Mouse (Mus musculus) lung, postnatal 0 days (tissue): ENCODE results near the gene Dtx1. TPM values are rescaled to one million over a fixed set of nuclear protein-coding genes. Genes with fewer than 3 reads are reported as not detected.

Source experiments
- ATAC-seq: fragments of 200-750 bp; cut with Nextera tagmentation; 2 replicates; pipeline ENCODE4 v1.8.0; 2017; ENCODE audit warnings: moderate library complexity
- DNase-seq: peaks from one replicate; pipeline ENCODE4 v3.0.0-alpha.2; 2016; ENCODE audit warnings: low spot score
- H3K27ac ChIP-seq: fragments of 300-500 bp; sonication (generic); 2 replicates; pipeline ENCODE4 v1.5.1; 2014; ENCODE audit warnings: antibody characterized with exemption, mild to moderate bottlenecking, low read length, mixed read lengths
- H3K27me3 ChIP-seq: fragments of 300-500 bp; sonication (generic); replicated peaks from 2 replicates; pipeline ENCODE4 v1.6.1; 2014; ENCODE audit warnings: low read length, mixed read lengths; ENCODE audit not compliant: insufficient read depth
- H3K36me3 ChIP-seq: fragments of 300-500 bp; sonication (generic); 2 replicates; pipeline ENCODE4 v1.6.1; 2014; ENCODE audit warnings: low read length, mixed read lengths; ENCODE audit not compliant: insufficient read depth
- H3K4me1 ChIP-seq: fragments of 300-500 bp; sonication (generic); 2 replicates; pipeline ENCODE4 v1.6.1; 2014; ENCODE audit warnings: antibody characterized with exemption, low read depth, low read length, mixed read lengths; ENCODE audit not compliant: insufficient read depth
- H3K4me2 ChIP-seq: fragments of 300-500 bp; sonication (generic); replicated peaks from 2 replicates; pipeline ENCODE4 v1.6.1; 2014; ENCODE audit warnings: low read depth, mild to moderate bottlenecking, low read length, moderate library complexity, mixed read lengths
- H3K4me3 ChIP-seq: fragments of 300-500 bp; sonication (generic); 2 replicates; pipeline ENCODE4 v1.5.1; 2014; ENCODE audit warnings: low read depth, low read length
- H3K9ac ChIP-seq: fragments of 300-500 bp; sonication (generic); replicated peaks from 2 replicates; pipeline ENCODE4 v1.6.1; 2014; ENCODE audit warnings: low read depth, mild to moderate bottlenecking
- H3K9me3 ChIP-seq: fragments of 300-500 bp; sonication (generic); 2 replicates; pipeline ENCODE4 v1.6.1; 2016; ENCODE audit warnings: low read length, mixed read lengths
- CTCF ChIP-seq: IDR thresholded peaks from 2 replicates; pipeline ENCODE4 v1.5.1; 2016; ENCODE audit warnings: antibody characterized with exemption, mild to moderate bottlenecking
- EP300 ChIP-seq: IDR thresholded peaks from 2 replicates; pipeline ENCODE4 v1.6.1; 2016; ENCODE audit warnings: antibody characterized with exemption, mild to moderate bottlenecking, control low read depth
- WGBS: fragments of 180-500 bp; shearing (Covaris S2); extraction: QIAGEN DNeasy Blood & Tissue Kit; methylation state at CpG from one replicate; pipeline ENCODE4 v1.1.7; 2014; 5-methylcytosine and 5-hydroxymethylcytosine counted together
- polyA plus RNA-seq: library from polyadenylated mRNA; unstranded; fragments of >200 nt; fragmentation: Nextera tagmentation; extraction: Ambion mirVana; gene quantifications from 2 replicates; pipeline ENCODE4 v1.2.1, GENCODE M21; 2015

Gene Dtx1
- polyA plus RNA-seq, 1 experiment from 2014 or later: 0.48 TPM

GRCm38 (mm10) chr5:120686749-120687483 lies 24.8 kb downstream of the Dtx1 start:
- 0 out of 2 replicates have a peak, but pooled peaks cover 5% of the 10 kb centered on the region for H3K27me3 ChIP-seq
- H3K27ac ChIP-seq: no peak overlapping the region
- DNase-seq: no peak
- no peak for ATAC-seq
- H3K4me2 ChIP-seq: no peak overlapping the region
- WGBS: 65% methylated on average over 6 of the region's 6 CpGs
- no peak overlapping the region for H3K4me3 ChIP-seq
- H3K4me1 ChIP-seq: no peaks in the 10 kb centered on the region
- no peak overlapping the region for H3K9ac ChIP-seq
- no peak for TF ChIP-seq EP300
- no peak for TF ChIP-seq CTCF
- no peaks in the 10 kb centered on the region for H3K9me3 ChIP-seq
- no peaks in the 10 kb centered on the region for H3K36me3 ChIP-seq

- H3K4me3 ChIP-seq: no peak overlapping the region
- H3K27ac ChIP-seq: no peak overlapping the region
- ATAC-seq (no peak), DNase-seq (no peak)
- 0 out of 2 replicates have a peak, but pooled peaks cover 5% of the 10 kb centered on the region for H3K27me3 ChIP-seq
- no peaks in the 10 kb centered on the region for H3K9me3 ChIP-seq
- 70% methylated on average over 8 of the region's 8 CpGs for WGBS
- no peaks in the 10 kb centered on the region for H3K36me3 ChIP-seq
- H3K4me2 ChIP-seq: no peak overlapping the region
- H3K9ac ChIP-seq: no peak overlapping the region
- no peaks in the 10 kb centered on the region for H3K4me1 ChIP-seq
- TF ChIP-seq CTCF (no peak), EP300 (no peak)
Measured at GRCm38 (mm10) chr5:120685678-120686077, 26.0 kb downstream of the Dtx1 start.

DNA sequence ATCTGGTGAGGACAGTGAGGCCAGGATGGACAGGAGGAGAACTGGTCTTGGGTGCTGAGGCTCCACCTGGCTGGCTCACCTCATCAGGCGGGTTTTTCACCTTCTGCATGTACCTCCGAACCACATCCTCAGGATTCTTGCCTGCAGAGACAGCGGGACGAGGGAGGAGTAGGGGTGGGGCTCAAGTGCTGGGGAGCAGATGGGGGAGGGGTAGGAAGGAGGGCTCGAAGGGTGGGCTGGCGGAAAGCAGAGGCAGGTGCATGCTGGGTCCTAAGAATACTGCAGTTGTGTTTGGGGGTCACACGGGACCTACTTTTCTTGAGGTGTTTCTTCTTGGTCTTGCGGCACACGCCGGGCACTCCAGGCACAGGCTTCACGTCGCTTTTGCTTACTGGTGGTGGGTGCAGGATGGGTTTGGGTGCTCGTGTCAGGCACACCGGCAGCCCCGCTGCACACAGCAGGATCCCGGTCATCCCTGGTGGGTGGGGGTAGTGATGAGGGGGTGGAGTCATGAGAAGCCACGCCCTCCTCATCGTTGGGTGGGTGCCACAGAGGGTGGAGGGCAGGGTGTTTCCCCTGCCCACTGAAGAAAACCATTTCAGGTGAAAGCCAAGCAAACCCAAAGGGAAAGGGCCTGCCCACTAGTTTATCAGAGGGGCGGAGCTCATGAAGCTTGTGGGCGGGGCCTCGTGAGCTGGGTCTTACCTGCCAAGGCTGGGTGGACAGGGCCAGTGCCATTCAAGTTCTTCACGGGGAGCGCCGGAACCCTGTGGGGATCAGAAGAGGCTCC lies 28.6 kb downstream of the Dtx1 start:
- no peak overlapping the region for H3K4me2 ChIP-seq
- DNase-seq: no peak
- H3K27ac ChIP-seq: no peak overlapping the region
- 10% methylated on average over 24 of the region's 24 CpGs for WGBS
- H3K9me3 ChIP-seq: no peaks in the 10 kb centered on the region
- no peak overlapping the region for H3K4me3 ChIP-seq
- no peaks in the 10 kb centered on the region for H3K4me1 ChIP-seq
- 0 out of 2 replicates have a peak, but pooled peaks cover 5% of the 10 kb centered on the region for H3K27me3 ChIP-seq
- ATAC-seq: no peak
- no peak overlapping the region for H3K9ac ChIP-seq
- TF ChIP-seq EP300 (no peak), CTCF (no peak)
- H3K36me3 ChIP-seq: no peaks in the 10 kb centered on the region

DNA sequence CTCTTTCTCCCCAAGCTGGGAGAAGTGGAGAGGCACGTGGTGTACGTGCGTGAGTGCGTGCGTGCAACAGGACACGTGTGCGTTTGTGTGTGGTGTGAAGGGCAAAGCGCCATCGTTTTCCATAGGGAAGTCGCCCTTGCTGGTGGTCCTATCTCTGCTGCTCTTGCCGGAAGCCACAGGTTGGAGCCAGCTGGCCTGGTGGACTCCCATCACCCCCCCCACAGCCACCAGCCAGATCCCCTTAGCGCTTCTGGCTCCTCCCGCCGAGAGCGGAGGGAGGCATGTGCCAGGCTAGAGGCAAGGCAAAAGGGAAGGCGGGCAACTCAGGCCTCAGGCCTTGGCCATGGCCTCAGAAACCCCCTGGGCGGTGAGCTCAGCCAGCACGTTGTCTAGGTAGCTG lies 30.8 kb downstream of the Dtx1 start:
- H3K4me3 ChIP-seq: no peak overlapping the region
- H3K4me2 ChIP-seq: no peak overlapping the region
- TF ChIP-seq CTCF: no peak
- no peak for TF ChIP-seq EP300
- WGBS: 89% methylated on average over 18 of the region's 18 CpGs
- no peaks in the 10 kb centered on the region for H3K9me3 ChIP-seq
- ATAC-seq (no peak), DNase-seq (no peak)
- no peak overlapping the region for H3K27ac ChIP-seq
- 0 out of 2 replicates have a peak, but pooled peaks cover 5% of the 10 kb centered on the region for H3K27me3 ChIP-seq
- no peaks in the 10 kb centered on the region for H3K4me1 ChIP-seq
- H3K9ac ChIP-seq: no peak overlapping the region
- H3K36me3 ChIP-seq: no peaks in the 10 kb centered on the region

DNA sequence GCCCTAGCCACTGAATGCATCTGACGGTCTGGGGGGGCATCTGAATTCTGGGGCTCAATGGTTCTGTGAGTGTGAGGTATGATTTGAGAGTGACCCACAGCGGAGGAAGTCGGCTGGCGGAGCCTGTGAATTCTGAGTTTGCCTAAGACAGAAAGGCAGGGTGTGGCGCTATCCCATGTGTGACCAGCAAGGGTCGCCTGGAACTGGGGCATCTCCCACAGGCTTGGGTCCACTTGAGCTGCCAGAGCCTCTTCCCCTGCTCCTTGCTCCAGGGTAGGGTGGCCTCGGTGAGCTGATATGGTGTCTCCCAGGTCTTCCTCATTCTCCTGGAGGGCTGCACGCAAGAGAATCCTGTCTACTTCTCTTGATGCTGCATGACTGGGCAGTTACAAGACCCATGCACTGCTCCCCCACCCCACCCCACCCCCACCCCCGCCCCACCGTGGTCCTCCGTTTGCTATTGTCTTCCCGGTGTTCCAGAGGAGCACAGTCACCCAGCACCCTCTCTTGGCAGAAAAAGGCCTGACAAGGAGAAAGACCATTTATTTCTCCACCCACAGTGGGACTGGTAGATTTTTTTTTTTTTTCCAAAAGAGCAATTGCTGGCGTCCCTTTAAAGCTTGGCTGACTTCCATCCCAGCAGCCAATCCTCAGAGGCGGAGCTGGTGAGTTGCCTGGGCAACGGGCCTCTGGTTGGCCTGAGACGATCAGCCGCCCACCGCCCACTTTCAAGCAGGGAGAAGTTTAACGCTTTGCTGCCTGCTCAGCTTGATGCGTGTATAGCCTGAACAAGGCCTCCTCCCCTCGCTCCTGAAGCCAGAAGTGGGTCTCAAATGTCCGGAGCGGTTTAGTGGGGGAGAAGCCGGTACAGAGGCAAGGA lies 31.8 kb downstream of the Dtx1 start:
- Histone ChIP-seq H3K4me3 (peak overlapping the region; percentile 12; the same call in 1 of the 2 replicates), H3K27ac (no peak overlapping the region), H3K9ac (no peak overlapping the region), H3K27me3 (0 out of 2 replicates have a peak, but pooled peaks cover 5% of the 10 kb centered on the region), H3K4me2 (peak overlapping the region; percentile 47), H3K36me3 (no peaks in the 10 kb centered on the region), H3K9me3 (no peaks in the 10 kb centered on the region), H3K4me1 (no peaks in the 10 kb centered on the region)
- TF ChIP-seq EP300: no peak
- peak; percentile 76 for TF ChIP-seq CTCF
- under 1% methylated on average over 24 of the region's 24 CpGs for WGBS
- peak; percentile 94 for DNase-seq
- peak; percentile 84 for ATAC-seq

DNA sequence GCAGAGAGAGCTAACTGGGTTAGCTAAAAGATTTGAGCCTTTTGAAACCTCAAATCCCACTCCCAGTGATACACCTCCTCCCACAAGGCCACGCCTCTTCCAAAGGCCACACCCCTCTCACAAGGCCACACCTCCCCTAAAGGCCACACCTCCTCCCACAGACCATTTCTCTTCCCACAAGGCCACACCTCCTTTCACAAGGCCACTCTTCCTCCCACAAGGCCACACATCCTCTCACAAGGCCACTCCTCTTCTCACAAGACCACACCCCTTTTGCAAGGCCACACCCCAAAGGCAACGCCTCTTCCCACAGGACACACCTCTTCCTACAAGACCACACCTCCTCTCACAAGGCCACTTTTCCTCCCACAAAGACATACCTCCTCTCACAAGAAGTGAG lies 34.2 kb downstream of the Dtx1 start:
- no peaks in the 10 kb centered on the region for H3K36me3 ChIP-seq
- no peak overlapping the region for H3K4me3 ChIP-seq
- no peaks in the 10 kb centered on the region for H3K9me3 ChIP-seq
- no peak overlapping the region for H3K4me2 ChIP-seq
- TF ChIP-seq EP300 (no peak), CTCF (no peak)
- no peaks in the 10 kb centered on the region for H3K4me1 ChIP-seq
- H3K27ac ChIP-seq: no peak overlapping the region
- no peak overlapping the region for H3K9ac ChIP-seq
- 22% methylated on average over 2 of the region's 2 CpGs for WGBS
- DNase-seq (peak; percentile 26), ATAC-seq (no peak)
- no peaks in the 10 kb centered on the region for H3K27me3 ChIP-seq
